Mouse (Mus musculus): ENCODE measurements around the gene Sorbs1. TPM values are rescaled to one million over a fixed set of nuclear protein-coding genes. Genes with fewer than 3 reads are reported as not detected.

Gene Sorbs1
- polyA plus RNA-seq, 2 experiments, result 11.3 to 31.0 TPM

- DNase-seq (ENCODE audit: low read depth in 3 of 3, low spot score in 3 of 3) (no peak), ATAC-seq (ENCODE audit: insufficient read depth) (no peak)
- Histone ChIP-seq H3K4me2 (ENCODE audit: low read depth) (no peak overlapping the region), H3K27ac (no peak overlapping the region), H3K4me3 (ENCODE audit: insufficient read depth in 1 of 2, low read depth in 2 of 2, low read length in 2 of 2) (no peak overlapping the region), H3K4me1 (replicated peaks; ENCODE audit: control insufficient read depth in 2 of 2, insufficient read depth in 2 of 2, low read length in 1 of 2) (peaks cover 0 to 3% of the 10 kb centered on the region in 2 experiments; a peak in 1 of 4 replicates), H3K36me3 (replicated peaks; ENCODE audit: control insufficient read depth, insufficient read depth, low read depth) (no peaks in the 10 kb centered on the region; the same call in 1 of the 2 replicates), H3K9me3 (ENCODE audit: control insufficient read depth, low read length) (no peaks in the 10 kb centered on the region), H3K27me3 (ENCODE audit: control insufficient read depth, insufficient read depth, low read length) (no peaks in the 10 kb centered on the region), H3K9ac (replicated peaks) (no peak overlapping the region)
- 77% methylated on average over 5 of the region's 5 CpGs for WGBS (ENCODE audit: insufficient replicate concordance)
- no peak for TF ChIP-seq EP300 (IDR thresholded peaks at IDR 0.05; ENCODE audit: low read depth)
- TF ChIP-seq CTCF (IDR thresholded peaks at IDR 0.05; ENCODE audit: low read depth), result no peak
Measured at GRCm38 (mm10) chr19:40372679-40373078, 140.9 kb downstream of the Sorbs1 start.

GRCm38 (mm10) chr19:40371866-40372265, 141.7 kb downstream of the Sorbs1 start:
- no peak for ATAC-seq (ENCODE audit: insufficient read depth)
- TF ChIP-seq CTCF (IDR thresholded peaks at IDR 0.05; ENCODE audit: low read depth), result no peak
- no peak for TF ChIP-seq EP300 (IDR thresholded peaks at IDR 0.05; ENCODE audit: low read depth)
- no peak overlapping the region for H3K4me2 ChIP-seq (ENCODE audit: low read depth)
- no peak overlapping the region for H3K27ac ChIP-seq
- H3K27me3 ChIP-seq (ENCODE audit: control insufficient read depth, insufficient read depth, low read length), result no peaks in the 10 kb centered on the region
- H3K9me3 ChIP-seq (ENCODE audit: control insufficient read depth, low read length), result no peaks in the 10 kb centered on the region
- 57% methylated on average over 4 of the region's 4 CpGs for WGBS (ENCODE audit: insufficient replicate concordance)
- H3K4me3 ChIP-seq (ENCODE audit: insufficient read depth in 1 of 2, low read depth in 2 of 2, low read length in 2 of 2), result no peak overlapping the region
- DNase-seq (ENCODE audit: low read depth in 3 of 3, low spot score in 3 of 3), result no peak
- H3K9ac ChIP-seq (replicated peaks), result no peak overlapping the region
- H3K4me1 ChIP-seq (replicated peaks; ENCODE audit: control insufficient read depth in 2 of 2, insufficient read depth in 2 of 2, low read length in 1 of 2), result peaks cover 0 to 3% of the 10 kb centered on the region in 2 experiments; a peak in 1 of 4 replicates
- no peaks in the 10 kb centered on the region; the same call in 1 of the 2 replicates for H3K36me3 ChIP-seq (replicated peaks; ENCODE audit: control insufficient read depth, insufficient read depth, low read depth)

GRCm38 (mm10) chr19:40369852-40370811, 143.4 kb downstream of the Sorbs1 start:
- TF ChIP-seq CTCF (IDR thresholded peaks at IDR 0.05; ENCODE audit: low read depth), result peak; percentile 38
- TF ChIP-seq EP300 (IDR thresholded peaks at IDR 0.05; ENCODE audit: low read depth), result no peak
- no peak overlapping the region for H3K9ac ChIP-seq (replicated peaks)
- H3K4me1 ChIP-seq (replicated peaks; ENCODE audit: control insufficient read depth in 2 of 2, insufficient read depth in 2 of 2, low read length in 1 of 2), result peaks cover 0 to 7% of the 10 kb centered on the region in 2 experiments; a peak in 1 of 4 replicates
- no peaks in the 10 kb centered on the region for H3K9me3 ChIP-seq (ENCODE audit: control insufficient read depth, low read length)
- H3K27ac ChIP-seq, result no peak overlapping the region
- H3K4me2 ChIP-seq (ENCODE audit: low read depth), result no peak overlapping the region
- H3K36me3 ChIP-seq (replicated peaks; ENCODE audit: control insufficient read depth, insufficient read depth, low read depth), result no peaks in the 10 kb centered on the region; the same call in 1 of the 2 replicates
- WGBS (ENCODE audit: insufficient replicate concordance), result 46% methylated on average over 18 of the region's 18 CpGs
- no peaks in the 10 kb centered on the region for H3K27me3 ChIP-seq (ENCODE audit: control insufficient read depth, insufficient read depth, low read length)
- H3K4me3 ChIP-seq (ENCODE audit: insufficient read depth in 1 of 2, low read depth in 2 of 2, low read length in 2 of 2), result no peak overlapping the region
- ATAC-seq (ENCODE audit: insufficient read depth) (peak; percentile 75), DNase-seq (ENCODE audit: low read depth in 3 of 3, low spot score in 3 of 3) (peak; percentile 24 to 41 (median 31))

- Histone ChIP-seq H3K27me3 (ENCODE audit: control insufficient read depth, insufficient read depth, low read length) (no peaks in the 10 kb centered on the region), H3K4me3 (ENCODE audit: insufficient read depth in 1 of 2, low read depth in 2 of 2, low read length in 2 of 2) (no peak overlapping the region), H3K9me3 (ENCODE audit: control insufficient read depth, low read length) (no peaks in the 10 kb centered on the region), H3K27ac (no peak overlapping the region), H3K4me1 (replicated peaks; ENCODE audit: control insufficient read depth in 2 of 2, insufficient read depth in 2 of 2, low read length in 1 of 2) (peaks cover 0 to 7% of the 10 kb centered on the region in 2 experiments; a peak in 1 of 4 replicates), H3K36me3 (replicated peaks; ENCODE audit: control insufficient read depth, insufficient read depth, low read depth) (peaks cover 4% of the 10 kb centered on the region), H3K4me2 (ENCODE audit: low read depth) (no peak overlapping the region), H3K9ac (replicated peaks) (no peak overlapping the region)
- DNase-seq (ENCODE audit: low read depth in 3 of 3, low spot score in 3 of 3), result no peak
- no peak for ATAC-seq (ENCODE audit: insufficient read depth)
- no peak for TF ChIP-seq CTCF (IDR thresholded peaks at IDR 0.05; ENCODE audit: low read depth)
- TF ChIP-seq EP300 (IDR thresholded peaks at IDR 0.05; ENCODE audit: low read depth), result no peak
- WGBS (ENCODE audit: insufficient replicate concordance), result 78% methylated on average over 2 of the region's 2 CpGs
Measured at GRCm38 (mm10) chr19:40368517-40368916, 145.1 kb downstream of the Sorbs1 start.

All from liver, embryonic 14.5 days (tissue).